Mouse (Mus musculus) heart, postnatal 0 days (tissue): ENCODE measurements around the gene Dnah17. TPM values are rescaled to one million over a fixed set of nuclear protein-coding genes. Genes with fewer than 3 reads are reported as not detected.

Experiments used
- ATAC-seq: fragments of 200-750 bp; cut with Nextera tagmentation; 2 replicates; pipeline ENCODE4 v1.8.0; 2017; ENCODE audit warnings: low read depth, moderate number of reproducible peaks, moderate library complexity; ENCODE audit not compliant: insufficient read depth
- DNase-seq: peaks from one replicate; pipeline ENCODE4 v3.0.0-alpha.2; 2016; ENCODE audit warnings: low spot score
- H3K27ac ChIP-seq: fragments of 300-500 bp; sonication (generic); 2 replicates; pipeline ENCODE4 v1.5.1; 2014; ENCODE audit warnings: low read depth, mild to moderate bottlenecking
- H3K27me3 ChIP-seq: fragments of 300-500 bp; sonication (generic); 2 replicates; pipeline ENCODE4 v1.6.1; 2014; ENCODE audit warnings: low read length, mixed read lengths; ENCODE audit not compliant: control insufficient read depth, insufficient read depth
- H3K36me3 ChIP-seq: fragments of 300-500 bp; sonication (generic); replicated peaks from 2 replicates; pipeline ENCODE4 v1.6.1; 2014; ENCODE audit warnings: low read length, mixed read lengths; ENCODE audit not compliant: control insufficient read depth, insufficient read depth
- H3K4me1 ChIP-seq: fragments of 300-500 bp; sonication (generic); 2 replicates; pipeline ENCODE4 v1.6.1; 2014; ENCODE audit warnings: antibody characterized with exemption; ENCODE audit not compliant: control insufficient read depth, insufficient read depth
- H3K4me2 ChIP-seq: fragments of 300-500 bp; sonication (generic); 2 replicates; pipeline ENCODE4 v1.6.1; 2014; ENCODE audit warnings: low read depth, mild to moderate bottlenecking, low read length, moderate library complexity
- H3K4me3 ChIP-seq: fragments of 300-500 bp; sonication (generic); 2 replicates; pipeline ENCODE4 v1.5.1; 2014; ENCODE audit warnings: low read depth, low read length
- H3K9ac ChIP-seq: fragments of 300-500 bp; sonication (generic); replicated peaks from 2 replicates; pipeline ENCODE4 v1.6.1; 2014; ENCODE audit warnings: low read depth, low read length, mixed read lengths
- H3K9me3 ChIP-seq: fragments of 300-500 bp; sonication (generic); replicated peaks from 2 replicates; pipeline ENCODE4 v1.6.1; 2016; ENCODE audit warnings: low read length; ENCODE audit not compliant: control insufficient read depth
- CTCF ChIP-seq: IDR thresholded peaks from 2 replicates; pipeline ENCODE4 v1.5.1; 2016; ENCODE audit warnings: antibody characterized with exemption, control low read depth, low read depth
- EP300 ChIP-seq: IDR thresholded peaks from 2 replicates; pipeline ENCODE4 v1.6.1; 2016; ENCODE audit warnings: antibody characterized with exemption, low read depth
- WGBS: fragments of 180-500 bp; shearing (Covaris S2); extraction: QIAGEN DNeasy Blood & Tissue Kit; methylation state at CpG from one replicate; pipeline ENCODE4 v1.1.7; 2014; 5-methylcytosine and 5-hydroxymethylcytosine counted together
- polyA plus RNA-seq: library from polyadenylated mRNA; unstranded; fragments of >200 nt; fragmentation: Nextera tagmentation; extraction: Ambion mirVana; gene quantifications from 2 replicates; pipeline ENCODE4 v1.2.1, GENCODE M21; 2015
- total RNA-seq: library from RNA; depleted of rRNA; stranded (reverse); fragments of >200 nt; gene quantifications from 2 replicates; pipeline ENCODE4 v1.2.3, GENCODE M21; 2014; ENCODE audit warnings: low replicate concordance

Gene Dnah17
- total and polyA plus RNA-seq, 2 experiments from 2014 or later: 0.04 TPM; not detected in 1

DNA sequence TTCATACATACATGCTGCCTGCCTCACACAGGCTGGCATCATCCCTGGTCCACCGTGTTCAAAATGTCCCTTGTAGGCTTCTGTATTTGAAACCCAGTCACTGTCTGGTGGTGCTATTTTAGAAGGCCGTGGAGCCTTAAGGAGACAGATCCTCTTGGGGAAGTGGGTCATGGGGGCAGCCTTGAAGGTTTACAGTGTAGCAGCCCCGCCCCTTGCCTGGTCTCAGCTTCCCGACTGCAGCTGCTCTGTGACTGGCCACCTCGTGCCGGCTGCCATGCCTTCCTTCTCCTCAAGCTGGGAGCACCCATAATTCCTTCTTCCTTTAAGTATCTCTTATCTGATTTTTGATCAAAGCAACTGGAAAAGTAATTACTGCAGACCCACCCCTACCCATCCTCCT lies 4.8 kb upstream of the Dnah17 start:
- Histone ChIP-seq H3K27me3 (no peaks in the 10 kb centered on the region), H3K36me3 (no peaks in the 10 kb centered on the region), H3K4me3 (no peak overlapping the region), H3K27ac (no peak overlapping the region), H3K4me2 (no peak overlapping the region), H3K9me3 (no peaks in the 10 kb centered on the region; the same call in 1 of the 2 replicates), H3K4me1 (peaks cover 16% of the 10 kb centered on the region), H3K9ac (no peak overlapping the region)
- TF ChIP-seq EP300 (no peak), CTCF (no peak)
- no peak for DNase-seq
- no peak for ATAC-seq
- WGBS: 53% methylated on average over 6 of the region's 6 CpGs

DNA sequence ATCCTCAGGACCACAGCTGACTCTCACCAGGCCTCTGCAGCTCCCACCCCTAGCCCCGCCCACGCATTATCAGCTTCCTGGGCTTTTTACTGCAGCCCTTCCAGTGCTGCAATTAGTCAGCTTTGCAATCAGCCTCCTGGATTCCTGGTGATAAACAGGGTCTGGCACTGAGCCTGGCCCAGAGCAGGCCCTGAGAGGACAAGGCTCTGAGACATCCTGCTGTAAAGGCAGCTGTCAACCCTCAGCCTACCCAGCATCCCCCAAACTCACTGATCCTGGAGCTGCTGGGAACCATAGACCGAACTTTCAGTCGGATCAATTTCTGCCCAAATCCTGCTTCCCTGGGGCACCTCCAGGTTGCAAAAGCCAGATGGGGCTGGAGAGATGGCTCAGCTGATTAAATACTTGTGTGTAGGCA lies 3.3 kb upstream of the Dnah17 start:
- no peaks in the 10 kb centered on the region for H3K36me3 ChIP-seq
- 0 out of 2 replicates have a peak overlapping the region, but pooled peaks have one; percentile 26 for H3K27ac ChIP-seq
- no peak overlapping the region for H3K4me3 ChIP-seq
- 30% methylated on average over 4 of the region's 4 CpGs for WGBS
- no peaks in the 10 kb centered on the region; the same call in 1 of the 2 replicates for H3K9me3 ChIP-seq
- peak; percentile 50 for ATAC-seq
- no peak overlapping the region for H3K9ac ChIP-seq
- TF ChIP-seq EP300 (no peak), CTCF (no peak)
- no peak for DNase-seq
- no peak overlapping the region for H3K4me2 ChIP-seq
- H3K4me1 ChIP-seq: peaks cover 16% of the 10 kb centered on the region
- H3K27me3 ChIP-seq: no peaks in the 10 kb centered on the region

DNA sequence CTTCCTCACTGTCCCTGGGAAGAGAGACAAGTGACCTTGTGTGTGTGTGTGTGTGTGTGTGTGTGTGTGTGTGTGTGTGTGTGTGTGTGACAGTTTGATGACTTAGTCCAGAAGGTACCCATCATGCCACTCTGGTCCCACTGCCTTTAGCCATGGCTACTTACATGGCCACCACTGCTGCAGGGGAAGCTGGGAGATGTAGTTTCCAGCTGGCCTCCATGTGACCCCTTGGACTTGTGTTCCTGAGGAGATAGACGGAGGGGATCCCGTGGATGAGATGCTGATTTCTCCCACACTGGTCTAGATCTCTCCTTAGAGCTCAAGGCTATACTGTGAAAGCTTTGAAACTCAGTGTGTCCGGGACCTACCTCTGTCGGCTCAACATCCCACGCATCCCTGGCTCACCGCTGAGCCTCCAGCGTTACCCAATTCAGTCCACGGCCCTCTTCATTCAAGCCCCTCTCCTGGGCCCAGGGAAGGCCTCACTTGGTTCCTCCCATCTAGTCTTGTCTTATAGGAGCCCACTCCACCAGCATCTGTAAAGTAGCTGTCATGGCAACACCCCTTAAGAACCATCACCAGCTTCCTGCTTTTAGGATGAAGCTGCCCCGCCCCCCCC lies 2.8 kb upstream of the Dnah17 start:
- Histone ChIP-seq H3K27ac (peak overlapping the region; percentile 63; the same call in 1 of the 2 replicates), H3K4me2 (no peak overlapping the region), H3K4me3 (no peak overlapping the region), H3K9me3 (no peaks in the 10 kb centered on the region), H3K4me1 (peaks cover 16% of the 10 kb centered on the region), H3K9ac (no peak overlapping the region), H3K27me3 (no peaks in the 10 kb centered on the region), H3K36me3 (no peaks in the 10 kb centered on the region)
- DNase-seq (no peak), ATAC-seq (peak; percentile 13; the same call in 1 of the 2 replicates)
- TF ChIP-seq CTCF: no peak
- 48% methylated on average over 9 of the region's 9 CpGs for WGBS

DNA sequence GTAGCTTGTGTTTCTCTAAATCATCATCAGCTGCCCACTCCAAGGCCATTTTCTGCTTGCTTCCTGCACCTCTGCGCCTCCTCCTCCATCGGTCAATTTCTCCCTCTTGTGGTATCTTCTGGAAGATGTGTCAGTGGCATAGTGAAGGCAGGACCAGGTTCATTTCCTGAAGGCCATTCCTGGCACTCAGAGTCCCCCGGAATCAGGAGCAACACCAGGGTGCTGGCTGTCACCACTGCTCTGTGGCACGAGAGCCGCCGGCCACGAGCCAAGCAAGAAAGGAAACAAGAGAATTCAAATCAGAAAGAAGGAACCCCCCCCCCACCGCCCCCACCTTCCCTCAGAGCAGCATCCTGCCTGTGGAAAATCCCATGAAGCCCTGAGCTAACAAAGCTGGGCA lies 1.7 kb upstream of the Dnah17 start:
- Histone ChIP-seq H3K4me1 (peaks cover 16% of the 10 kb centered on the region), H3K9me3 (no peaks in the 10 kb centered on the region), H3K27me3 (no peaks in the 10 kb centered on the region), H3K27ac (peak overlapping the region; percentile 63; the same call in 1 of the 2 replicates), H3K9ac (no peak overlapping the region), H3K4me2 (no peak overlapping the region), H3K4me3 (no peak overlapping the region), H3K36me3 (no peaks in the 10 kb centered on the region)
- DNase-seq: no peak
- WGBS: 47% methylated on average over 8 of the region's 8 CpGs
- TF ChIP-seq CTCF: peak; percentile 26; the same call in 1 of the 2 replicates
- no peak for TF ChIP-seq EP300
- ATAC-seq: peak; percentile 9; the same call in 1 of the 2 replicates

DNA sequence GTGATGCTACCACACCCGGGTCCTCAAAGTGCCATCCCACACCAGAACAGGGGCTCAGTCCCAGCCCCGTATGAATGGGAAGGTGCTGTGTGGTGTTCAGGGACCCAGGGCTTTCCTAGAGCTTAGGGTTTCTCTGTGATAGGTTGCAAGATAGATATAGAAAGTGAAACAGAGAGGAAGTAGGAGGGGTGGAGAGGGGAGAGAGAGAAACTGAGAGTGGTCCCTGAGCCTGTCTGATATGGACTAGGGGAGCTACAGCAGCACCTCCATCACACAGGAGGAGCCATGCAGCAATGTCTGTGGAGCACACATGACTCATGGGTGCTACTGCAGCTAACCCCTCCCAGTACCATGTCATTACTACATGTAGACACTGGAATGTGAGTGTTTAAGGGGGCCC lies 622 bp downstream of the Dnah17 start:
- no peak overlapping the region for H3K4me3 ChIP-seq
- peaks cover 16% of the 10 kb centered on the region for H3K4me1 ChIP-seq
- 85% methylated on average over 2 of the region's 2 CpGs for WGBS
- ATAC-seq (no peak), DNase-seq (no peak)
- no peak overlapping the region for H3K27ac ChIP-seq
- H3K9me3 ChIP-seq: no peaks in the 10 kb centered on the region
- H3K27me3 ChIP-seq: no peaks in the 10 kb centered on the region
- no peak overlapping the region for H3K4me2 ChIP-seq
- TF ChIP-seq EP300 (no peak), CTCF (no peak)
- no peak overlapping the region for H3K9ac ChIP-seq
- no peaks in the 10 kb centered on the region for H3K36me3 ChIP-seq

DNA sequence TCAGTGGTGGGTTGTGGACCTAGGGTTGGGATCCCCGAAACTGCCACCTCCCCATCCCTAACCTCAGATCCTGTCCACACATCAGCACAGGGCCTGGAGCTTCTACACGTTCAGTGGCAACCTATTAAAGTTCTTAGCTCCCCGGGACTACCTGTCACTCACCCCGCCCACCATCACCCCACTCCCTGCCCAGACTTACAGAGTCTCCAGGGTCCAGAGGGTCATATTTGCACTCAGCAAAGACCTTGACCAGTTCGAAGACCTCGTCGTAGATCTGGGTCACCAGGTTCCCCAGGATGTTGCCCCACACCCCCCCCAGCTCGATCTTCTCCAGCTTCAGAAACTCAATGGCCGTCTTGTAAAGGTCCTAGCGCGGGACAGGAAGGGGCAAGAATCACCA lies 8.8 kb downstream of the Dnah17 start:
- no peak overlapping the region for H3K9ac ChIP-seq
- H3K9me3 ChIP-seq: no peaks in the 10 kb centered on the region
- no peaks in the 10 kb centered on the region for H3K27me3 ChIP-seq
- no peak overlapping the region for H3K27ac ChIP-seq
- H3K4me3 ChIP-seq: no peak overlapping the region
- no peak for ATAC-seq
- H3K36me3 ChIP-seq: no peaks in the 10 kb centered on the region
- H3K4me1 ChIP-seq: peaks cover 12% of the 10 kb centered on the region
- TF ChIP-seq CTCF: no peak
- TF ChIP-seq EP300: no peak
- WGBS: 84% methylated on average over 11 of the region's 11 CpGs
- H3K4me2 ChIP-seq: no peak overlapping the region
- DNase-seq: no peak
